Mouse (Mus musculus) C2C12 (cell line): ENCODE results near the gene H1foo. TPM values are rescaled to one million over a fixed set of nuclear protein-coding genes. Genes with fewer than 3 reads are reported as not detected.

ENCODE experiments used
- H3K27me3 ChIP-seq: one replicate; pipeline ENCODE4 v1.6.1; 2011; ENCODE audit not compliant: control insufficient read depth, insufficient read depth, insufficient read length
- H3K36me3 ChIP-seq: one replicate; pipeline ENCODE4 v1.6.1; 2011; ENCODE audit not compliant: control insufficient read depth, insufficient read depth
- H3K4me3 ChIP-seq: one replicate; pipeline ENCODE4 v1.5.1; 2011; ENCODE audit warnings: mild to moderate bottlenecking, control low read depth; ENCODE audit not compliant: poor library complexity, insufficient read depth, severe bottlenecking
- H3K79me2 ChIP-seq: one replicate; pipeline ENCODE4 v1.6.1; 2011; ENCODE audit not compliant: control insufficient read depth, insufficient read depth
- H3K79me3 ChIP-seq: one replicate; pipeline ENCODE4 v1.6.1; 2011; ENCODE audit warnings: low read depth, control low read depth
- H3ac ChIP-seq: one replicate; pipeline ENCODE3; 2011; ENCODE audit warnings: low read depth; ENCODE audit not compliant: control insufficient read depth, insufficient read length
- CEBPB ChIP-seq: IDR thresholded peaks from one replicate; pipeline ENCODE4 v1.6.1; 2011; ENCODE audit warnings: low read depth, mild to moderate bottlenecking, control low read depth, moderate library complexity
- CTCF ChIP-seq: IDR thresholded peaks from one replicate; pipeline ENCODE4 v1.5.1; 2011; ENCODE audit not compliant: control insufficient read depth, insufficient read depth, insufficient read length
- FOSL1 ChIP-seq: IDR thresholded peaks from one replicate; pipeline ENCODE4 v1.8.0; 2011; ENCODE audit warnings: mild to moderate bottlenecking, low read length; ENCODE audit not compliant: poor library complexity, insufficient read depth, severe bottlenecking
- MAX ChIP-seq: IDR thresholded peaks from one replicate; pipeline ENCODE4 v1.6.1; 2011; ENCODE audit warnings: mild to moderate bottlenecking, control low read depth
- MYOD1 ChIP-seq: IDR thresholded peaks from one replicate; pipeline ENCODE4 v1.6.1; 2011; ENCODE audit warnings: low read depth; ENCODE audit not compliant: control insufficient read depth, insufficient read length
- MYOG ChIP-seq: IDR thresholded peaks from one replicate; pipeline ENCODE4 v1.6.1; 2011; ENCODE audit not compliant: control insufficient read depth, insufficient read length; ENCODE audit errors: extremely low read depth
- USF1 ChIP-seq: IDR thresholded peaks from one replicate; pipeline ENCODE4 v1.6.1; 2011; ENCODE audit warnings: low read depth, mild to moderate bottlenecking, control low read depth, moderate library complexity
- polyA plus RNA-seq: library from polyadenylated mRNA; unstranded; fragments of >200 nt; fragmentation: generic; extraction: Trizol; gene quantifications from one replicate; pipeline ENCODE4 v1.2.1, GENCODE M21; 2012; ENCODE audit warnings: missing spikeins

H1foo gene
- polyA plus RNA-seq, 1 experiment, result not detected

- Histone ChIP-seq H3K27me3 (no peaks in the 10 kb centered on the region), H3K79me3 (peaks cover 4% of the 10 kb centered on the region), H3K36me3 (no peaks in the 10 kb centered on the region), H3K79me2 (peaks cover 35% of the 10 kb centered on the region), H3ac (no peak overlapping the region), H3K4me3 (no peak overlapping the region)
- TF ChIP-seq MAX, result no peak
- TF ChIP-seq MYOD1, result no peak
- TF ChIP-seq FOSL1, result no peak
- TF ChIP-seq CEBPB, result no peak
- TF ChIP-seq MYOG, result no peak
- no peak for TF ChIP-seq USF1
- no peak for TF ChIP-seq CTCF
Measured at GRCm38 (mm10) chr6:115995531-115995941, 50.8 kb downstream of the H1foo start.

- no peaks in the 10 kb centered on the region for H3K27me3 ChIP-seq
- TF ChIP-seq CTCF (no peak), MYOG (no peak), CEBPB (no peak), MYOD1 (no peak), MAX (no peak), USF1 (no peak), FOSL1 (no peak)
Measured at GRCm38 (mm10) chr6:115996171-115996851, 51.6 kb downstream of the H1foo start.

GRCm38 (mm10) chr6:115997726-115998311, 53.1 kb downstream of the H1foo start:
- Histone ChIP-seq H3K79me2 (peaks cover 12% of the 10 kb centered on the region), H3K27me3 (no peaks in the 10 kb centered on the region), H3ac (no peak overlapping the region), H3K36me3 (no peaks in the 10 kb centered on the region), H3K4me3 (no peak overlapping the region), H3K79me3 (peaks cover 1% of the 10 kb centered on the region)
- TF ChIP-seq CTCF (no peak), USF1 (no peak), MAX (no peak), MYOG (no peak), MYOD1 (no peak), FOSL1 (no peak), CEBPB (no peak)

More at GRCm38 (mm10) chr6:115996171-115996851, 51.6 kb downstream of the H1foo start:
- Histone ChIP-seq H3K4me3 (no peak overlapping the region), H3K79me2 (peaks cover 27% of the 10 kb centered on the region), H3K79me3 (peaks cover 3% of the 10 kb centered on the region), H3ac (no peak overlapping the region), H3K36me3 (no peaks in the 10 kb centered on the region)

- peaks cover 6% of the 10 kb centered on the region for H3K79me2 ChIP-seq
- no peak overlapping the region for H3K4me3 ChIP-seq
- no peak overlapping the region for H3ac ChIP-seq
- no peak for TF ChIP-seq MYOD1
- TF ChIP-seq USF1, result no peak
- no peak for TF ChIP-seq CEBPB
- TF ChIP-seq MAX, result no peak
- TF ChIP-seq CTCF, result no peak
- TF ChIP-seq FOSL1, result no peak
- no peak for TF ChIP-seq MYOG
- no peaks in the 10 kb centered on the region for H3K36me3 ChIP-seq
- H3K27me3 ChIP-seq, result no peaks in the 10 kb centered on the region
- H3K79me3 ChIP-seq, result no peaks in the 10 kb centered on the region
Measured at GRCm38 (mm10) chr6:115998758-115999157, 54.0 kb downstream of the H1foo start.

- no peaks in the 10 kb centered on the region for H3K79me3 ChIP-seq
- H3K4me3 ChIP-seq, result no peak overlapping the region
- peaks cover under 1% of the 10 kb centered on the region for H3K79me2 ChIP-seq
- H3K27me3 ChIP-seq, result no peaks in the 10 kb centered on the region
- H3K36me3 ChIP-seq, result no peaks in the 10 kb centered on the region
- TF ChIP-seq MAX (no peak), MYOG (no peak), FOSL1 (no peak), CTCF (no peak), USF1 (no peak), MYOD1 (no peak), CEBPB (no peak)
- no peak overlapping the region for H3ac ChIP-seq
Measured at GRCm38 (mm10) chr6:115999227-115999626, 54.5 kb downstream of the H1foo start.

Other genes starting within 250 kb of the H1foo start
- not detected for gene Tmem40, start 182.5 kb upstream of the H1foo start, polyA plus RNA-seq
- 8.2 TPM for gene Cand2, start 170.4 kb upstream of the H1foo start, polyA plus RNA-seq
- 5,589 TPM for gene Rpl32, start 136.2 kb upstream of the H1foo start, polyA plus RNA-seq
- not detected for gene Efcab12, start 106.5 kb upstream of the H1foo start, polyA plus RNA-seq
- gene Mbd4, start 91.6 kb upstream of the H1foo start, polyA plus RNA-seq, result 1.4 TPM
- 13.4 TPM for gene Ift122, start 91.5 kb upstream of the H1foo start, polyA plus RNA-seq
- 0.01 TPM for gene Rho, start 13.2 kb upstream of the H1foo start, polyA plus RNA-seq
- 14.8 TPM for gene Plxnd1, start 50.1 kb downstream of the H1foo start, polyA plus RNA-seq
- gene Tmcc1, start 248.5 kb downstream of the H1foo start, polyA plus RNA-seq, result 11.3 TPM